7 mouse cellular contexts compared by ENCODE assay signal in genomic region chr4:149485825-149486206, GRCm38 (mm10). TPM values are rescaled to one million over a fixed set of nuclear protein-coding genes. Genes with fewer than 3 reads are reported as not detected.
DNase-seq lines count a peak whose midpoint lies in the region; ATAC-seq lines count a peak whose summit lies in the region.

No protein-coding gene starts in this region.

- peak overlapping the region; percentile 82 for H3K27ac ChIP-seq in heart, embryonic 13.5 days (replicated peaks)

- peak overlapping the region; percentile 81 for H3K4me2 ChIP-seq in heart, embryonic 13.5 days

- peak; percentile 69 for DNase-seq in A20 (ENCODE audit: low read depth, low spot score)
- DNase-seq in embryo, embryonic 10 days (ENCODE audit: low spot score), result peak; percentile 67
- DNase-seq in kidney, postnatal 10 days, result peak; percentile 36
- peak; percentile 40 for DNase-seq in thymus, postnatal 4 days

- H3K36me3 ChIP-seq in heart, embryonic 13.5 days, result peaks cover 41% of the 10 kb centered on the region
- peaks cover 41% of the 10 kb centered on the region for H3K36me3 ChIP-seq in megakaryocyte, embryonic 14.5 days (replicated peaks; ENCODE audit: low read length)

- no peaks in the 10 kb centered on the region for H3K9me3 ChIP-seq in heart, embryonic 13.5 days
- H3K9me3 ChIP-seq in megakaryocyte, embryonic 14.5 days, result no peaks in the 10 kb centered on the region

- peak; percentile 71 for ATAC-seq in CD4-positive, CD25-positive, alpha-beta regulatory T cell, adult 4 months
- ATAC-seq in heart, embryonic 13.5 days (ENCODE audit: extremely low read depth, insufficient number of reproducible peaks, low FRiP score, low TSS enrichment), result no peak

- peak overlapping the region; percentile 78 for H3K4me3 ChIP-seq in heart, embryonic 13.5 days
- peak overlapping the region; percentile 98 for H3K4me3 ChIP-seq in megakaryocyte, embryonic 14.5 days (replicated peaks)

- H3K9ac ChIP-seq in heart, embryonic 13.5 days, result peak overlapping the region; percentile 92

- H3K4me1 ChIP-seq in heart, embryonic 13.5 days, result peaks cover 23% of the 10 kb centered on the region
- peaks cover 33% of the 10 kb centered on the region for H3K4me1 ChIP-seq in megakaryocyte, embryonic 14.5 days

- 2% methylated on average over 10 of the region's 10 CpGs for WGBS in heart, embryonic 13.5 days

- no peaks in the 10 kb centered on the region for H3K27me3 ChIP-seq in heart, embryonic 13.5 days (replicated peaks)
- H3K27me3 ChIP-seq in megakaryocyte, embryonic 14.5 days (replicated peaks), result no peaks in the 10 kb centered on the region

RNA-seq across cellular contexts. Expression of gene Lzic, which starts 0.8 kb away (rescaled TPM):
- polyA plus RNA-seq in CD4-positive, CD25-positive, alpha-beta regulatory T cell, adult 4 months (2017; shearing (Covaris generic)), result 10 to 100 TPM; 29.0 to 43.3 TPM
- polyA plus RNA-seq in heart, embryonic 13.5 days (2015; fragmentation: Nextera tagmentation; extraction: Ambion mirVana), result 28.5 and 34.6 TPM in 2 replicates
- polyA plus RNA-seq in megakaryocyte, embryonic 14.5 days (2012; ENCODE audit: insufficient read depth, low replicate concordance), result 8.1 TPM in 1 of 2 replicates, not detected in the other

RNA-seq across cellular contexts. Expression of gene Nmnat1, which starts 0.8 kb away (rescaled TPM):
- polyA plus RNA-seq in CD4-positive, CD25-positive, alpha-beta regulatory T cell, adult 4 months (2017; shearing (Covaris generic)), result 1 to 10 TPM; 7.3 to 8.2 TPM
- polyA plus RNA-seq in heart, embryonic 13.5 days (2015; fragmentation: Nextera tagmentation; extraction: Ambion mirVana), result 11.1 and 11.9 TPM in 2 replicates
- 2.9 TPM in 1 of 2 replicates, not detected in the other for polyA plus RNA-seq in megakaryocyte, embryonic 14.5 days (2012; ENCODE audit: insufficient read depth, low replicate concordance)

RNA-seq across cellular contexts. Expression of gene Tmem274, which starts 8.6 kb away (rescaled TPM):
- polyA plus RNA-seq in CD4-positive, CD25-positive, alpha-beta regulatory T cell, adult 4 months (2017; shearing (Covaris generic)), result under 1 TPM in 1 of 2 experiments, not detected in 1; 0.73 TPM
- 0.51 TPM in 1 of 2 replicates, not detected in the other for polyA plus RNA-seq in heart, embryonic 13.5 days (2015; fragmentation: Nextera tagmentation; extraction: Ambion mirVana)
- polyA plus RNA-seq in megakaryocyte, embryonic 14.5 days (2012; ENCODE audit: insufficient read depth, low replicate concordance), result not detected in 2 replicates

RNA-seq across cellular contexts. Expression of gene Rbp7, which starts 31.0 kb away (rescaled TPM):
- not detected for polyA plus RNA-seq in CD4-positive, CD25-positive, alpha-beta regulatory T cell, adult 4 months (2017; shearing (Covaris generic))
- polyA plus RNA-seq in heart, embryonic 13.5 days (2015; fragmentation: Nextera tagmentation; extraction: Ambion mirVana), result 3.6 and 3.9 TPM in 2 replicates
- polyA plus RNA-seq in megakaryocyte, embryonic 14.5 days (2012; ENCODE audit: insufficient read depth, low replicate concordance), result not detected in 2 replicates

RNA-seq across cellular contexts. Expression of gene Ctnnbip1, which starts 32.2 kb away (rescaled TPM):
- under 1 TPM; 0.35 to 0.39 TPM for polyA plus RNA-seq in CD4-positive, CD25-positive, alpha-beta regulatory T cell, adult 4 months (2017; shearing (Covaris generic))
- polyA plus RNA-seq in heart, embryonic 13.5 days (2015; fragmentation: Nextera tagmentation; extraction: Ambion mirVana), result 33.4 and 36.2 TPM in 2 replicates
- 1.0 and 14.5 TPM in 2 replicates for polyA plus RNA-seq in megakaryocyte, embryonic 14.5 days (2012; ENCODE audit: insufficient read depth, low replicate concordance)
